Mouse (Mus musculus) c-Kit-negative CD71-positive TER-119-positive erythroid progenitor cells, embryonic 14.5 days (primary cell): ENCODE data around the gene Gm3591.
"Not testable (repeated sequence)": the region's sequence is repeated elsewhere in the genome, so short reads cannot be mapped to it uniquely, and the experiment has no call there.

Experiments used
- DNase-seq: peaks from one replicate; pipeline ENCODE4 v3.0.0-alpha.2; 2013; ENCODE audit warnings: low read depth, low spot score

Gene Gm3591

GRCm38 (mm10) chr14:6412382-6412781 lies at the start of gene Gm3591:
Gene Gm3591, minus strand, starts transcription at chr14:6412482.
- DNase-seq: not testable (repeated sequence)

- not testable (repeated sequence) for DNase-seq
Measured at GRCm38 (mm10) chr14:6444511-6444910, 32.2 kb upstream of the Gm3591 start, which contains the start of gene Gm3594. Gene Gm3594, minus strand, starts transcription at chr14:6444611.

GRCm38 (mm10) chr14:6440774-6441173 lies 28.5 kb upstream of the Gm3591 start:
- not testable (repeated sequence) for DNase-seq

- DNase-seq: not testable (repeated sequence)
Measured at GRCm38 (mm10) chr14:6440206-6440605, 27.9 kb upstream of the Gm3591 start.

- DNase-seq: not testable (repeated sequence)
Measured at GRCm38 (mm10) chr14:6426766-6427165, 14.5 kb upstream of the Gm3591 start.

- not testable (repeated sequence) for DNase-seq
Measured at GRCm38 (mm10) chr14:6426353-6426752, 14.1 kb upstream of the Gm3591 start.

- DNase-seq: not testable (repeated sequence)
Measured at GRCm38 (mm10) chr14:6390219-6390618, 22.1 kb downstream of the Gm3591 start, which contains the start of gene Gm16440. Gene Gm16440, minus strand, starts transcription at chr14:6390319.
